Mouse (Mus musculus): ENCODE results near the gene Spo11. TPM values are rescaled to one million over a fixed set of nuclear protein-coding genes. Genes with fewer than 3 reads are reported as not detected.

Spo11 gene
- polyA plus RNA-seq, 2 experiments from 2014 or later, result 3.3 to 3.8 TPM

GRCm38 (mm10) chr2:173010220-173010717 lies 32.8 kb downstream of the Spo11 start:
- no peak for ATAC-seq

- ATAC-seq, result no peak
These were observed 33.9 kb downstream of the Spo11 start for GRCm38 (mm10) chr2:173011440-173011839.

GRCm38 (mm10) chr2:173014741-173015287 lies 37.3 kb downstream of the Spo11 start:
- no peak for ATAC-seq

GRCm38 (mm10) chr2:173017940-173018339 lies 40.4 kb downstream of the Spo11 start:
- ATAC-seq, result peak; percentile 68

DNA sequence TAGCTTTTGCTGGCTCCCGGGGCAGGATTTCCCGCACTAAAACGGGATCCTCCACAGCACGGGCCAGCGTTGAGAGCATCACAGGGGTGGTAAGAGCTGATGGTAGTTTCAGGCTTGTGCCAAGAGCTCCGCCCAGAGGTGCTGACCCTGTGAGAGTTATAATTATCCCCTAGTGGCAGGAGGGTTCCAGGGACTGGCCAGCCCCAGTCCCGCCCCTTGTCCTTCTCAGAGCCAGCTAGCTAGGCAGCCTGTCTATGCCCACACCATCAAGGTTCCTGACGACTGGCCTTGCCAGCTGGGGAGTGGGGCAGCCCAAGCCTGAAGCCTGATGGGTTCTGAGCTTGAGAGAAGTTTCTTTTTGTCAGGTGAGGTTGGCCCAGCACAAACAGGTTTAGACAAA lies 41.1 kb downstream of the Spo11 start:
- ATAC-seq, result no peak

GRCm38 (mm10) chr2:173019322-173019721 lies 41.8 kb downstream of the Spo11 start:
- ATAC-seq, result peak; percentile 15

- peak; percentile 51 for ATAC-seq
These were observed 42.3 kb downstream of the Spo11 start for GRCm38 (mm10) chr2:173019790-173020189.

DNA sequence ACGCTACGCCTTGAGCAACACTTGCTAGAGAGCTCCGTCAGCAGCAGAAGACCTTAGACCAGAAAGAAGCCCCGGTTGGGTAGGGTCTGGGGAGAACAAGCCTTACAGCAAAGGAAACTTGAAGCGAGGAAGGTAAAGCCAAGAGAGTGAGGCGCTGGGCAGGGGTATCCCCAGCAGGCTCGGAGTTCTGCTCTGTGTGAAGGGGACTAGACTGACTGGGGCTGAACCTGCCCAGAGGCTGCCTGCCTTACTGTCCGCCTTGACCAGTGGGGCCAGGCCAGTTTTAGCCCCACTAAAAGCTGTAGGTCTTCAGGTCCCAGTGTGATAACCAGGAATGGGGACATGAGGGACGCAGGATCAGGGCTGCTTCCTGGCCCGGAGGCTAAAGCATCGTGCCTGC lies 42.9 kb downstream of the Spo11 start, which contains the start of gene Rbm38:
Rbm38 (plus strand) TSS at position 69 of the 400 bp plus-strand sequence.
- no peak for ATAC-seq

DNA sequence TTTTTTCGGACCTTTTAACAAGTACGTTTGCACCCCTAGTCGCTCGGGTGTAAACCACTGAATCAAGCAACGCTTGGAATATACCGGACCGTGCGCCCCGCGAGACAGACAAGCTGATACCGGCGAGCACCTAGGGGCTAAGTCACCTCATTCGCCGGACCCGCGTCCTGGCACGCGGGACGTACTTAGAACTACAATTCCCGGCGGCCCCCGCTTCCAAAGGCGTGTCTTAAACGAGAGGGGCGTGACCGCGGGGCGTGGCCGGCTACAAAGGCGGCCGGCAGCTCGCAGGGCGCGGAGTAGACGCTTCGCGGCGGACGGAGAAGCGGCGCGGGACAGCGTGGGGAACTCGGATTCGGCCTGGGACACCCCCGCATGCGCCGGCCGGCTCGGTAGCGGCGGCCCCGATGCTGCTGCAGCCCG lies 44.1 kb downstream of the Spo11 start:
- ATAC-seq, result peak; percentile 48

DNA sequence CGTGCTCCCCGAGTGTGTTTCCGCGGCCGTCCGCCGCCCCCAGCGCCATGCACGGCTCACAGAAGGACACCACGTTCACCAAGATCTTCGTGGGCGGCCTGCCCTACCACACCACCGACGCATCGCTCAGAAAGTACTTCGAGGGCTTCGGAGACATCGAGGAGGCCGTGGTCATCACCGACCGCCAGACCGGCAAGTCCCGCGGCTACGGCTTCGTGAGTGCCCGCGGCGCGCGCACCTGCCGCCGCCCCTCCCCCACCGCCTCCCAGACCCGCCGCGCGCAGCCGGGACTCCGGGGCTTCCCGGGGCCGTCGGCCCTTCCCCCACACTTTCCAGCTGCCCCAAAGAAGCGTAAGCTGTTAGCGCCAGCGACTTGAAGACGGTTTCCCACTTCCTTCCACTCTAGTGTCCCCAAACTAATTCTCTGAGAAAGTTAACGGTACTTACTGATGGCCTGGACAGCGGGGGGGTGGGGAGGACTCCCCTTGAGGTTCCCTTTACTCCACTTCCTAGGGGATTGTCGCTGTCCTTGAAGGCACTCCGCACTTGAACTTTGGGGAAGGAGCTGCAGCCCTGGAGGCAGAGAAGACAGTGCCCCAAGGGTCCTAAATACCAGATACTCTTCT lies 44.7 kb downstream of the Spo11 start:
- peak; percentile 1 for ATAC-seq

DNA sequence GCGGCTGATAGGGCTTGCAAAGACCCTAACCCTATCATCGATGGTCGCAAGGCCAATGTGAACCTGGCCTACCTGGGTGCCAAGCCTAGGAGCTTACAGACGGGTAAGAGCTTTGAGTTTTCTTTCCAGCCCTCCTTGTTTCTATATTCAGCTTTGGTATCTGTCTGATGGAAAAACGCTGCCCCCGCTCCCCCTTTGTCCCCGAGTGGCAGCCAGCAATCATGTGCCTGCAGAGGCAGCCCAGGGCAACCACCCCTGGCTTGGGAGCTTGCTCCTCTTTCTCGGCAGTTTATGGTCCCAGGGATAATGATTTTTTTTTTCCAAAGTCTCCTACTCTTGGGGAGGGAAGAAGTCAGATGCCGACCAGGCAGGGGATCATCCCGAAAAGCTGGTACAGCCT lies 45.3 kb downstream of the Spo11 start:
- no peak for ATAC-seq

- ATAC-seq, result peak; percentile 22
These were observed 45.9 kb downstream of the Spo11 start for GRCm38 (mm10) chr2:173023371-173023851.

GRCm38 (mm10) chr2:173023966-173024365 lies 46.5 kb downstream of the Spo11 start:
- no peak for ATAC-seq

DNA sequence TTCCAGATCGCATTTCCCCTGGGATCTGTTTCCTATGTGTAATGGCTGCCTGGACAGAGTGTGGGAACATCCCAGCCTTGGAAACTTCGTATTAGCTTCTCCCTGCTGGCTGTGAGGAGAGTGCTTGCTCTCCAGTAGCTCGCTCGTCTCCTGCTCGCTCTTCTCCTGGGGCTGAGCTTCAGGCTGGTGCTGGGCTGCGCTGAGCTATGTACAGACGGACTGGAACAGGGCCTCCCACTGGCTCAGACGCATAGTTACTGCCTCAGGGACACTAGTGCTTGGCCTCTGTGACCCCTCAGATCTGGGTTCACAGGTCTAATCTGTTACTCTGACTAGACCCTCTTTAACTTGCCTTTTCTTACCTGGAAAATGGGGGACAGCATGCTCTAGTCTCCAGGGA lies 46.9 kb downstream of the Spo11 start:
- no peak for ATAC-seq

GRCm38 (mm10) chr2:173024938-173025337 lies 47.4 kb downstream of the Spo11 start:
- ATAC-seq, result no peak

GRCm38 (mm10) chr2:173026286-173026685 lies 48.8 kb downstream of the Spo11 start:
- ATAC-seq, result no peak

DNA sequence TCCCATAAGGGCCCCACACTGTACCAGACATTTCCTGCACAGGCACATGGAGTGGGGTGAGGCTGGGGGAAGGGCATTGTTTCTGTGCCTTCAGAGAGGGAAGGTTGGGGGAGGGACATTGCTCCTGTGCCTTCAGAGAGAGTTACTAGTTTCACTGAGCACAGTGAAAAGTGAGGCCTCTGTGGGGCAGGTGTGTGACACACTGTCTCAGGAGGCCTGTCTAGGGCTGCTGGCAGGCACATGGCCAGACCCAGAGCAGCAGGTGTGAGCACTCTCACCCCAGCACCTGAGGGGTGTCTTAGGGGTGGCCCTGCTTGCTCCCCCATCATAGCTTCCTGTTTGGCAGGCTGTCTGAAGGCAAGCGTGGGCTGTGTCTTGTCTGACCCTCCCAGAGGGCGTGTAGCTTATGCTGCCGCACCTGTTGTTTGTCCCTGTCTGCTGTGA lies 49.2 kb downstream of the Spo11 start:
- ATAC-seq, result peak; percentile 67

DNA sequence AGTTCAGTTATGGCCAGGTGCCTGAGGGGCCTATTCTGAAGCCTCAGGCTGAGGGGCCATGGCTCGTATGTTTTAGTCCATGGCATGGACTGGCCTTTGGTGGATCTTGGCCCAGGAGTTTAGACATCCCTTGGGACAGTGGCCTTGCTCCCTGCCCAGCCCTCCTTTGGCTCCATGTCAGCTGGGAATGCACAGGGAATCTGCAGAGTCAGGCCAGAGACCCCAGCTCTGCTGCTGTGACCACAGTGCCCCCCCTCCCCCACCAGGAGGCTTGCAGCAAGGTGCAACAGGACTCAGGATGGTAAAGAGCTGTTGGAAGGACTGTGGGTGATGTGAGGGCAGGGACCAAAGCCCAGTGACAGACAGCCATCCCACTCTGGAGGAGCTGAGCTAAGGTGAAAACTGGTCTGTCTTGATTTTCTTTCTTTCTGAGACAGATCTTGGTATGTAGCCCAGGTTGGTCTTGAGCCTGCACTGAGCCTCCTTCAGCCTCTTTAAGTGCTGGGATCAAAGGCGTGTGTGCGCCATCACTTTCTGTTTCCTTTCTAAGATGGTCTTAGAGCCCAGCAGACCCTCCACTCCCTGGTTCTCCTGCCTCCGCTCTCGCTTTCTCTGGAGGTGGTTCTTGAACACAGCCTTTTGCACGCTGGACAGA lies 49.8 kb downstream of the Spo11 start:
- no peak for ATAC-seq

- no peak for ATAC-seq
These were observed 50.5 kb downstream of the Spo11 start for GRCm38 (mm10) chr2:173027824-173028495.

- ATAC-seq, result no peak
These were observed 51.1 kb downstream of the Spo11 start for GRCm38 (mm10) chr2:173028508-173029031.

DNA sequence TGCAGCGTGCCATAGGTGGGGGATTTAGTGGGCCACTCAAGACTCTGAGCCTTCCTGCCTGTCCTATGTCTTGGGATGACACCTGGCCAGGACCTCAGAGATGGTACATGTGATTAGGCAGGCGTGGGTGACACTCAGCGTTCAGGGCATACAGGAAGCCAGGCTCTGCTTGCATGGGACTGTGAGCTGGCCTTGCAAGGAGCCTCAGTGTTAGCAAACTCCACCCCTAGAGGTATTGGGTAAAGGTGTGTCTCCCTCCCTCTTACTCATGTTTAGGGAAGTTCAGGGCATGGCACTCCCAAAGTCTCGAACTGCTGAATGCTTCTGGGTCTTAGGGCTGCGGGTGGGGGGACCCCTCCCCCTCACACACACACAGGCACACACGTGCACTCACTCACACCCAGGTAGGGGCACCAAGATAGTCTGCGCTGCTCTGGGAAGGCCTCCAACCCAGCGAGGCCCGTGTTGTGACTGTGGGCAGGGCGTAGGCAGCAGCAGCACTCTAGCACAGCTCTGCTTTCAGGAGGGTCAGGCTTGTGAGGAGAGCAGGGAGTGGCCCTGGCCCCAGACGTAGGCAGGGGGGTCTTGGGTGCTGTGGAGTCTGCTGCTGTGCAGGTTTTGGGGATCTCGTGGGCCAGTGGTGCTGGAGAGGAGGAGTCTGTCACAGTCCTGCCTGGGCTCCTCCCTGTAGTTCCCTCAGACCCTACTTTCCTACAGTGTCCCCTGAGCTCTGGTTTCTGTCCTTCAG lies 53.3 kb downstream of the Spo11 start:
- ATAC-seq, result peak; percentile 32

DNA sequence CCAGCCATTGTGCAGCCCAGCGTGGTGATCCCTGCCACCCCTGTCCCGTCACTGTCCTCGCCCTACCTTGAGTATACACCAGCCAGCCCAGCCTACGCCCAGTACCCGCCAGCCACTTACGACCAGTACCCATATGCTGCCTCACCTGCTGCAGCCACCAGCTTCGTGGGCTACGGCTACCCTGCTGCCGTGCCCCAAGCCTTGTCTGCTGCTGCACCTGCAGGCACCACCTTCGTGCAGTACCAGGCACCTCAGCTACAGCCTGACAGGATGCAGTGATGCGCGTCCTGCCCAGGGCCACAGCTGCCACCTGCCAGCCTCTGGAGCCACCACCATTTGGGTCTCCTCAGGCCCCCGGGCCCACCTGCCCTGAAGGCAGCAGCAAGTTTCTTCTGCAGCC lies 56.0 kb downstream of the Spo11 start:
- no peak for ATAC-seq
